Mouse (Mus musculus): ENCODE measurements at regions not wholly inside any gene's neighbourhood (a gene's known extent, or its start where the extent isn't known, plus 50 kb on each side); places are given as distances from the start of the nearest gene placed in this dataset.

DNA sequence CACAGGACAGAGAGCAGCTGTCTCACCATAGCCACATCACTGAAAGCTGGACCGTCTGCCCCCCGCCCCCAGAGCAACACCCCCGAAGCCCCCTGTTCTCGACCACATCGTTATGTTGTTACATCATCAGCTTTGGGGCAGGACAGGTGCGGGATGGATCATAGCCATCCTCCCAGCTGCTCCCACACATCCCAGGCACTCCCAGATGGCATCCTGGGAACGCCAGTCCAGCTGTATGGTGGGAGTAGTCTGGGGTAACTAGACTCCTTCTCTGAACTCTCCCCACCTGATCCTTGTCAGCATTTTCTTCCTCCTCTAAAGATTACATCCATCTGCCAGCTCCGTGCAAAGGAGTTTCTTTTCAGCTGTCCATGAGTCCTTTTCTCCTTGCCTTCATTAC lies 59.0 kb upstream of the Btrc start:
- peaks cover 79% of the 10 kb centered on the region for H3K27me3 ChIP-seq (ENCODE audit: insufficient read depth, low read length)
- no peak for TF ChIP-seq CTCF (conservative IDR thresholded peaks at IDR 0.05; ENCODE audit: low read length)
- TF ChIP-seq POU5F1 (IDR thresholded peaks at IDR 0.05; ENCODE audit: borderline replicate concordance, low read length): no peak
- TF ChIP-seq NANOG (IDR thresholded peaks at IDR 0.05; ENCODE audit: borderline replicate concordance, low read length): no peak
- no peaks in the 10 kb centered on the region for H3K36me3 ChIP-seq (ENCODE audit: insufficient read depth, low read length)
- H3K9me3 ChIP-seq (ENCODE audit: low read length): no peaks in the 10 kb centered on the region
- no peak overlapping the region for H3K4me3 ChIP-seq (replicated peaks; ENCODE audit: low read length)
- H3K4me1 ChIP-seq (replicated peaks; ENCODE audit: low read depth, low read length): peaks cover 50% of the 10 kb centered on the region

DNA sequence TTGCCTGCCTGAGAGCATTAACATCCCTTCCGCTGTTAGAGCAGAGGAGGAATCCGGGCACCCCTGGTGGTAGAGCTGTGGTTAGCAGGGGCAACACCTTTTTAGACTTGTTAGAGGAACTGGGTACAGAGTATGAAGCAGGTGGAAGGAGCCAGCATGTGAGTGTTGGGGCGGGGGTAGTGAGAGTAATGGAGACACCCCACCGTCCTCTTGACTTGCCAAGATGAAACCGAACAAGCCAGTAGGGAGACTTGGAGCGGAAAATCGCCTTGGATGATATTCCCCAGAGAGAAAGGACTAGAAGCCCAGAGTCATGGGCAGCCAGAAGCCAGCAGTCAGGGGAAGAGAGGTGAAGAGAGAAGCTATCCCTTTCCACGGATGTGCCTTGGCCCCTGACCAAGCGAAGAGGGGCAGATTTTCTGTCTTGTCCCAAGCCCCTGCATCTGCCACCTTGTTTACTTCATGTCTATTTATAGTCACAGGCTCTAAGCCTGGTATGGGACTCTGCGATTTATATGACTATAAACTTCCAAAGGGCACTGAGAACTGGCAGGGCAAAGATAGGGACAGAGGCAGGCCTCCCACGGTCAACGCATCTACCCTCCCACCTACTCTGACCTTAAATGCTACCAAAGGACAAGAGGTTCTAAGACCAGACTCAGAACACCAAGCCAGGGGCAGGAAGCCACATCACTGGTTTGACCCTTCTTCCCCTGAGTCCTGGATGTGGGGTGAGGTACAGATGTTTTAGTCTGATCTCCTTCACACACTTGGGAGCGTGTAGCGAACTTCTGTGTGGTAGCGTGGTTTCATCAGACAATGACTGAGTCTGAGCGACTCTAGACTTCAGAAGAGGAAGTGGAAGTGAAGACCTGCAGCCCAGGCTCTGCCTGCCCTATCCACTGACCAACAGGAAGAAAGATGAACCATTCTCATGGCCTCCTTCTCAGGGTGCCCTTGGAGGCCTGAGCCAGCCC lies 55.9 kb upstream of the Btrc start:
- no peak overlapping the region for H3K4me3 ChIP-seq (replicated peaks; ENCODE audit: low read length)
- H3K36me3 ChIP-seq (ENCODE audit: insufficient read depth, low read length): no peaks in the 10 kb centered on the region
- H3K9me3 ChIP-seq (ENCODE audit: low read length): no peaks in the 10 kb centered on the region
- peaks cover 64% of the 10 kb centered on the region for H3K27me3 ChIP-seq (ENCODE audit: insufficient read depth, low read length)
- TF ChIP-seq CTCF (conservative IDR thresholded peaks at IDR 0.05; ENCODE audit: low read length): peak; percentile 37
- no peak for TF ChIP-seq NANOG (IDR thresholded peaks at IDR 0.05; ENCODE audit: borderline replicate concordance, low read length)
- peaks cover 56% of the 10 kb centered on the region for H3K4me1 ChIP-seq (replicated peaks; ENCODE audit: low read depth, low read length)

DNA sequence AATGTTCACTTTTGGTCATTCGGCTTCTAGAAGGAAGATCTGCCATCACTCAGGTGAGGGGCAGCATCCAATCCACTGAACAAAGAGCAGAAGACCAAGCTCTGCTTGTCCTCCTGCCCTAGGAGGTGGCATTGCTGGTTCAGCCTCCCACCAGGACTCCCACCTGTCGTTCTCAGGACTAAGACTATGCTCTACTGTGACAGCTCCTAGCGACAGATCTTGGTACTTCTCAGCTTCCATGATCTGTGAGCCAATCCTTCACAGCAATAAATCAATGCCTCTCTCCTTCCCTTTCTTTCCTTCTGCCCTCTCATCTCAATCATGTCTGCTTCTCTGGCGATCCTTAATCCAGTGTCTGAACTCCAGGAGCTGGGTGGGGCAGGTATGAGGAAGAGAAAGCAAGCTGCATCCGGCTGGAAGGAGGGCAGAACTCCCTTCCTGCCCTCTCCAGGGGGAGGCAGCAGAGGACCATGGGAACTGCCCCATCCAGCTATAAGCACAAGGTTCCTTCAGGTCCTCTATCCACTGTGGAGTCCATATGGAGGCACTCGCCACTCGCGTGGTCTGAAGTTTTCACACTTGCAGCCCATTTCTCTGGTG lies 54.8 kb upstream of the Btrc start:
- TF ChIP-seq CTCF (conservative IDR thresholded peaks at IDR 0.05; ENCODE audit: low read length) (peak; percentile 51), POU5F1 (IDR thresholded peaks at IDR 0.05; ENCODE audit: borderline replicate concordance, low read length) (no peak)
- Histone ChIP-seq H3K4me3 (replicated peaks; ENCODE audit: low read length) (no peak overlapping the region), H3K4me1 (replicated peaks; ENCODE audit: low read depth, low read length) (peaks cover 59% of the 10 kb centered on the region)

DNA sequence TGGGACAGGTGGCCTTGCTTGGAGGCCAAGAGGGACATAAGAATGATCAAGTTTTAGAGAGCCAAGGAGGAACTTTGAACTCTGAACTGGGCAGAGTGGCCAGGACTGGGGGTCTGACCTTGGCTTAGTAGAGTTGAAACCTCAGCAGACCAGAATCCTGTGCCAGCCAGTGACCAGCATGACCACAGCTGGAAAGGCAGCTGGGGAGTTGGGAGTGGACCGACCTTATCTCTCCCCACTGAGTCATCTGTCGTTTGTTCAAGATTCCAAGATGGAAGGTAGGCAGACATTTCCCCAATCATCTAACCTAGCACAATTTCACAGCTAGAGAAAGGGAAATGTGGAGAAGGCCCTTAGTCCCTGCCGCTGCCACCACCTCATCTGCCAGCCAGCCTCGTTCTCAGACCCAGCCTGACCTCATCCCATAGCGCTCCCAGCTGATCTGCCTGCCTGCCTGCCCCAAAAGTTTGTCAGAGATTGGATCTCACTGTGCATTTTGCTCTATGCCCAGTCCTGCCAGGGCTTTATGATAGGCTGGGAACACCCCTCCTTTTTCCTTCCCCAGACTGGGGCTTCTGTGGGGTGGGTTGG lies 53.1 kb upstream of the Btrc start:
- TF ChIP-seq NANOG (IDR thresholded peaks at IDR 0.05; ENCODE audit: borderline replicate concordance, low read length) (no peak), CTCF (conservative IDR thresholded peaks at IDR 0.05; ENCODE audit: low read length) (no peak), POU5F1 (IDR thresholded peaks at IDR 0.05; ENCODE audit: borderline replicate concordance, low read length) (no peak)
- H3K4me3 ChIP-seq (replicated peaks; ENCODE audit: low read length): peak overlapping the region; percentile 52
- H3K4me1 ChIP-seq (replicated peaks; ENCODE audit: low read depth, low read length): peaks cover 54% of the 10 kb centered on the region
- H3K9me3 ChIP-seq (ENCODE audit: low read length): no peaks in the 10 kb centered on the region
- H3K36me3 ChIP-seq (ENCODE audit: insufficient read depth, low read length): no peaks in the 10 kb centered on the region
- peaks cover 43% of the 10 kb centered on the region for H3K27me3 ChIP-seq (ENCODE audit: insufficient read depth, low read length)

More for the DNA sequence above, 54.8 kb upstream of the Btrc start:
- H3K27me3 ChIP-seq (ENCODE audit: insufficient read depth, low read length): peaks cover 57% of the 10 kb centered on the region
- H3K9me3 ChIP-seq (ENCODE audit: low read length): no peaks in the 10 kb centered on the region
- no peaks in the 10 kb centered on the region for H3K36me3 ChIP-seq (ENCODE audit: insufficient read depth, low read length)

DNA sequence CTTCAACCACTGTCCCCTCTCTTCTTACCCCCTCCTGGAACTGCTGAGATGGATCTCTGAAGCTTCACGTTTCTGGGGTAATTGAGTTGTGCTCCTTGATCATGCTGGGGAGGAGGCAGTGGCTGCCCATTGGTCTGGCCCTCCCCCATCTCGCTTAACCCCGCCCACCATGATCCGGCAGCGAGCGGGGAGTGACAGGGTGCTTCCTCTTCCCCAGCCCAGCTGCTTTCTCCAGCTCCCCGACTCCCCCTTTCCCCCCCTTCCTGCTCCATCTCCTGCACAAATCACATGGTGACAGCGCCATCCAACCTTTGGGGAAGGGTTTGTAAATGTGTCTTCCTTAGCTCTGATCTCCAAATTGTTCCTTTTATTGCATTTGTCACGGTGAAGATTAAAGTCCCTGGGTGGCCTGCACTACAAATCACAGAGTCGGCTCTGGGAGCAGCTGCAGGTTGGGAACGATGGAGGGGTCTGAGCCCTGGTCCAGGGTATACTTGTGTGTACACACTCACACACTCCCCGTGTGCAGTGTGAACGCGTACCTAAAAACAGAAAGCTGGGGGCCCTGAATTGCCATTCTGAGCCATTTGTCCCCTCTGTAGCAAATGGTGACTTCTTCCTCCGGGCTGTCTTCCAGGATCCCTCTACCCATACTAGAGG lies 52.5 kb upstream of the Btrc start:
- peaks cover 54% of the 10 kb centered on the region for H3K4me1 ChIP-seq (replicated peaks; ENCODE audit: low read depth, low read length)
- TF ChIP-seq POU5F1 (IDR thresholded peaks at IDR 0.05; ENCODE audit: borderline replicate concordance, low read length) (no peak), CTCF (conservative IDR thresholded peaks at IDR 0.05; ENCODE audit: low read length) (no peak), NANOG (IDR thresholded peaks at IDR 0.05; ENCODE audit: borderline replicate concordance, low read length) (no peak)
- no peaks in the 10 kb centered on the region for H3K9me3 ChIP-seq (ENCODE audit: low read length)
- peak overlapping the region; percentile 52 for H3K4me3 ChIP-seq (replicated peaks; ENCODE audit: low read length)
- no peaks in the 10 kb centered on the region for H3K36me3 ChIP-seq (ENCODE audit: insufficient read depth, low read length)
- peaks cover 38% of the 10 kb centered on the region for H3K27me3 ChIP-seq (ENCODE audit: insufficient read depth, low read length)

DNA sequence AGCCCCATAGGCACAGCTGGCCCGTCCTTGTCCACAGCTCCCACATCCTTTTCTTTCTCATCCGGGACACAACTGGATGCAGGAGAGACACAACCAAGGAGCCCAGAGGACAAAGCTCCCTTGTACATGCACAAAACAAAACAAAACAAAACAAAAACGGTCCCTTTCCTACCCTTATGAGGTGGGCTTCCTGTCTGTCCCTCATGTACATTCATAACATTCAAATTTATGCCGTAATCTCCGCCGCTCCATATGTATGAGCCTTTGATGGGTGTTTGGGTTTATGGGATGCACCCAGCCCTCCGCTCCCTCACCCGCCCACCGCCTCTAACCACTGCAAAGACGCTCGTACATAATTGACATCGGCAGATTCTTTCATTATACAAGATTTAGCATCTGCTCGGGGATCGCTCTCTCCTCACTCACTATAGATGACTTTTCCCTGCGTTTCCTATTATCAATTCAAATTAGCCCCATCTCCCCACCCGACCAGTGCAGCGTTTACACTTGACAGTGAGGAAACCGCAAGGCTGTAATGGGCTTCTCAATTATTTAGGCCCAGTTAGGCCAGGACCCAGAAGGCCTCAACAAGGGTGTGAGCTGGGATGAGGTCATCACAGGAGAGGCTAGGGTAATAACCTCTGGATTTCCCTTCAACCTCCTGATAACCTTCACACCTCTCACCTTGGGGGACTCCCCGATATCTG lies 51.5 kb upstream of the Btrc start:
- Histone ChIP-seq H3K27me3 (ENCODE audit: insufficient read depth, low read length) (peaks cover 29% of the 10 kb centered on the region), H3K4me3 (replicated peaks; ENCODE audit: low read length) (peak overlapping the region; percentile 17; the same call in 1 of the 2 replicates), H3K4me1 (replicated peaks; ENCODE audit: low read depth, low read length) (peaks cover 61% of the 10 kb centered on the region), H3K9me3 (ENCODE audit: low read length) (no peaks in the 10 kb centered on the region), H3K36me3 (ENCODE audit: insufficient read depth, low read length) (no peaks in the 10 kb centered on the region)
- no peak for TF ChIP-seq NANOG (IDR thresholded peaks at IDR 0.05; ENCODE audit: borderline replicate concordance, low read length)
- no peak for TF ChIP-seq POU5F1 (IDR thresholded peaks at IDR 0.05; ENCODE audit: borderline replicate concordance, low read length)
- no peak for TF ChIP-seq CTCF (conservative IDR thresholded peaks at IDR 0.05; ENCODE audit: low read length)

DNA sequence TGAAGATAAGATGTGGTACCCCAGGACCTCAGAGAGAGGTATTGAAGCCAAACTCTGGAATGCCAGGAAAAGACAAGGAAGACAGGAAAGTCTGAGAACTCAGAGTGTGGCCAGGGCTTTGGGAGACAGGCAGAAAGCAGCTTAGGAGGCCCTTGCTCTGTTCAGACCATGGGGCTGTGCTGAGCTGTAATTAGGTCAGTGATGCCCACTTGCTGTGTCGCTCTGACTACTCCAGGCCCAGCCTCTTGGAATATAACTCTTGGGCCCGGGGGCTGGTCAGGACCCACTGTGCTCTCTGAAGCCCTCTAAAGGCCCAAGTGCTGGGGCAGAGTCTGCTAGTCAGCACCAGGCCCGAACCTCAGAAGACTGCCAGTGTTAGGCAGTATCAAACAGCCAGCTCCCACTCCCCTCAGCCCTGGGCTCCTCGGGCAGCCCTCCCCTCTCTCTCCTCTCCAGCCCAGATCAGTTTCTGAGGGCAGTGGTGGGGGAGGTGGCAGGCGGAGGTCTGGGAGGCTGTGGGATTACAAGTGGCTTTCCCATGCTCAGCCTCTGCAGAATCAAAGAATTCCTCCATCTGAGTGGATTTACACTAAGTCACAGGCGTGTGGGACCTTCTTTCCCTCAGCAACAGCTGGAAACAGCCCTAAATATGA lies 50.7 kb upstream of the Btrc start:
- Histone ChIP-seq H3K27me3 (ENCODE audit: insufficient read depth, low read length) (peaks cover 22% of the 10 kb centered on the region), H3K4me1 (replicated peaks; ENCODE audit: low read depth, low read length) (peaks cover 63% of the 10 kb centered on the region), H3K9me3 (ENCODE audit: low read length) (no peaks in the 10 kb centered on the region), H3K4me3 (replicated peaks; ENCODE audit: low read length) (no peak overlapping the region), H3K36me3 (ENCODE audit: insufficient read depth, low read length) (no peaks in the 10 kb centered on the region)
- TF ChIP-seq POU5F1 (IDR thresholded peaks at IDR 0.05; ENCODE audit: borderline replicate concordance, low read length) (no peak), CTCF (conservative IDR thresholded peaks at IDR 0.05; ENCODE audit: low read length) (no peak), NANOG (IDR thresholded peaks at IDR 0.05; ENCODE audit: borderline replicate concordance, low read length) (no peak)

Measured in E14TG2a.4 (cell line).